In the genomic region with DNA sequence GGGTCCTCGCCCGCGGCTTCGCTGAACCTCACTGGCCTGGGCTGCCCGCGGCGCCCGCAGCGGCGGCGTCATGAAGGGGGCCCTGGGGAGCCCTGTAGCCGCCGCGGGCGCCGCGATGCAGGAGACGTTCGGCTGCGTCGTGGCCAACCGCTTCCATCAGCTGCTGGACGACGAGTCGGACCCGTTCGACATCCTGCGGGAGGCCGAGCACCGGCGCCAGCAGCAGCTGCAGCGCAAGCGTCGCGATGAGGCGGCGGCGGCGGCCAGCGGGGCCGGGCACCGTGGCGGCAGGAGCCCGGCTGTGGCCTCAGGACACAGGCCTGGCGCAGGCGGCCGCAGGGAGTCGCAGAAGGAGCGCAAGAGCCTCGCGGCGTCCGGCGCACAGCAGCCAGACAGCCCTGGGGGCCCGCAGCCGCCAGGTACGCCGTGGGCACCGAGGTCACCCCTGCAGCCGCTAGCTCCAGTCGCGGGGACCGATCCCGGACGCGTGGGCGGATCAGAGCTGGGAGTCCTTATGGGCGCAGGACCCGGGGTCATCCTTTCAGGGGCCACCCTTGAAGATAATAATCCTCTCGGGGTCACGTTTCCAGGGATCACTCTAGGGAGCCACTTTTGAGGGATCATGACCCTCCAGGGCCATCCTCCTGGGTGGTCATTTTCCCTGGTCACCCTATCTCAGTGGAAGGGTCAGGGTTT, we compare ENCODE assay signal across 8 mouse cellular contexts. TPM values are rescaled to one million over a fixed set of nuclear protein-coding genes. Genes with fewer than 3 reads are reported as not detected.
DNase-seq lines count a peak whose midpoint lies in the region; ATAC-seq and TF ChIP-seq lines count a peak whose summit lies in the region.

No protein-coding gene starts in this region.

- peak overlapping the region; percentile 88 for H3K27ac ChIP-seq in heart, embryonic 11.5 days (ENCODE audit: low read depth, low read length)
- H3K27ac ChIP-seq in CH12.LX (ENCODE audit: insufficient read depth, low read depth) = no peak overlapping the region
- H3K27ac ChIP-seq in embryonic facial prominence, embryonic 12.5 days = peak overlapping the region; percentile 72
- H3K27ac ChIP-seq in liver, embryonic 16.5 days (ENCODE audit: low read length) = peak overlapping the region; percentile 72
- peak overlapping the region; percentile 87; the same call in 1 of the 2 replicates for H3K27ac ChIP-seq in stomach, embryonic 14.5 days (ENCODE audit: low read length)

- intact Hi-C loops in heart, postnatal 25 days (cut with DNase I) = no loop called here

- no peaks in the 10 kb centered on the region for H3K27me3 ChIP-seq in heart, embryonic 11.5 days (ENCODE audit: control insufficient read depth, insufficient read depth, low read length)
- H3K27me3 ChIP-seq in CH12.LX (replicated peaks) = peaks cover 24% of the 10 kb centered on the region
- H3K27me3 ChIP-seq in embryonic facial prominence, embryonic 12.5 days = no peaks in the 10 kb centered on the region
- peaks cover 9% of the 10 kb centered on the region for H3K27me3 ChIP-seq in liver, embryonic 16.5 days (ENCODE audit: control insufficient read depth, insufficient read depth, low read depth, low read length)
- no peaks in the 10 kb centered on the region for H3K27me3 ChIP-seq in stomach, embryonic 14.5 days (ENCODE audit: control insufficient read depth, insufficient read depth, low read length)

- dilution Hi-C loops in CH12.LX (cut with MboI; ENCODE audit: extremely low pct_ligation_motif_present, extremely low pct_unique_long_range_greater_than_20kb, low sequenced_read_pairs) = no loop called here

- peak; percentile 40; the same call in 1 of the 2 replicates for TF ChIP-seq POLR2A in CH12.LX (IDR thresholded peaks at IDR 0.05; ENCODE audit: low read depth, low read length)

- 0 out of 2 replicates have a peak, but pooled peaks cover 2% of the 10 kb centered on the region for H3K36me3 ChIP-seq in heart, embryonic 11.5 days (ENCODE audit: control insufficient read depth, insufficient read depth, low read length)
- no peaks in the 10 kb centered on the region for H3K36me3 ChIP-seq in CH12.LX (replicated peaks in 1 of 2; ENCODE audit: control insufficient read depth in 1 of 2, insufficient read depth in 1 of 2, low read length in 1 of 2)
- H3K36me3 ChIP-seq in embryonic facial prominence, embryonic 12.5 days = peaks cover 5% of the 10 kb centered on the region; the same call in 1 of the 2 replicates
- no peaks in the 10 kb centered on the region for H3K36me3 ChIP-seq in liver, embryonic 16.5 days (ENCODE audit: control insufficient read depth, insufficient read depth)
- no peaks in the 10 kb centered on the region for H3K36me3 ChIP-seq in stomach, embryonic 14.5 days (ENCODE audit: control insufficient read depth, insufficient read depth, low read length)

- TF ChIP-seq RAD21 in CH12.LX (IDR thresholded peaks at IDR 0.05; ENCODE audit: low read depth, low read length) = no peak

- TF ChIP-seq EP300 in CH12.LX (IDR thresholded peaks at IDR 0.05; ENCODE audit: low read length) = no peak

- no peak for TF ChIP-seq CTCF in CH12.LX (conservative IDR thresholded peaks at IDR 0.05 in 1 of 2, IDR thresholded peaks at IDR 0.05 in 1 of 2; ENCODE audit: low read depth in 2 of 2, low read length in 2 of 2)

- H3K9me3 ChIP-seq in heart, embryonic 11.5 days (replicated peaks; ENCODE audit: control insufficient read depth, low read length) = peaks cover 2% of the 10 kb centered on the region; the same call in 1 of the 2 replicates
- H3K9me3 ChIP-seq in CH12.LX (replicated peaks; ENCODE audit: low read length) = no peaks in the 10 kb centered on the region
- peaks cover 6% of the 10 kb centered on the region for H3K9me3 ChIP-seq in embryonic facial prominence, embryonic 12.5 days
- no peaks in the 10 kb centered on the region for H3K9me3 ChIP-seq in liver, embryonic 16.5 days (replicated peaks; ENCODE audit: control insufficient read depth, low read length)
- H3K9me3 ChIP-seq in stomach, embryonic 14.5 days (ENCODE audit: control insufficient read depth, low read depth, low read length) = peaks cover 5% of the 10 kb centered on the region; the same call in 1 of the 2 replicates

- H3K9ac ChIP-seq in heart, embryonic 11.5 days (ENCODE audit: low read depth, low read length) = peak overlapping the region; percentile 80
- peak overlapping the region; percentile 69 for H3K9ac ChIP-seq in CH12.LX (ENCODE audit: insufficient read depth, low read depth)
- peak overlapping the region; percentile 86 for H3K9ac ChIP-seq in embryonic facial prominence, embryonic 12.5 days
- peak overlapping the region; percentile 79 for H3K9ac ChIP-seq in liver, embryonic 16.5 days (ENCODE audit: low read depth, low read length)
- peak overlapping the region; percentile 68 for H3K9ac ChIP-seq in stomach, embryonic 14.5 days (replicated peaks; ENCODE audit: low read depth, low read length)

- peaks cover 5% of the 10 kb centered on the region; the same call in 1 of the 2 replicates for H3K4me1 ChIP-seq in heart, embryonic 11.5 days (ENCODE audit: control insufficient read depth, insufficient read depth, low read length)
- H3K4me1 ChIP-seq in CH12.LX (ENCODE audit: control insufficient read depth in 1 of 2, insufficient read depth in 2 of 2) = peaks cover 0 to 14% of the 10 kb centered on the region in 2 experiments; a peak in 2 of 4 replicates
- H3K4me1 ChIP-seq in embryonic facial prominence, embryonic 12.5 days = peaks cover 7% of the 10 kb centered on the region
- H3K4me1 ChIP-seq in liver, embryonic 16.5 days (ENCODE audit: control insufficient read depth, low read depth, low read length) = peaks cover 13% of the 10 kb centered on the region
- peaks cover 4% of the 10 kb centered on the region; the same call in 1 of the 2 replicates for H3K4me1 ChIP-seq in stomach, embryonic 14.5 days (ENCODE audit: control insufficient read depth, insufficient read depth, low read length)

- peak overlapping the region; percentile 71 for H3K4me3 ChIP-seq in heart, embryonic 11.5 days (ENCODE audit: low read depth, low read length)
- H3K4me3 ChIP-seq in CH12.LX (replicated peaks in 1 of 3; ENCODE audit: low read depth in 2 of 3, low read length in 2 of 3, poor library complexity in 1 of 3) = peak overlapping the region; percentile 45 to 83 (median 71)
- H3K4me3 ChIP-seq in embryonic facial prominence, embryonic 12.5 days = peak overlapping the region; percentile 76
- H3K4me3 ChIP-seq in liver, embryonic 16.5 days (ENCODE audit: low read depth, low read length) = peak overlapping the region; percentile 69
- H3K4me3 ChIP-seq in stomach, embryonic 14.5 days (ENCODE audit: low read depth, low read length) = peak overlapping the region; percentile 85

- in situ Hi-C loops in CH12.LX (cut with MboI; ENCODE audit: low pct_ligation_motif_present, low pct_unique_long_range_greater_than_20kb, low sequenced_read_pairs) = no loop called here

- peak; percentile 72 for ATAC-seq in heart, embryonic 11.5 days (replicated peaks; ENCODE audit: insufficient number of reproducible peaks, low FRiP score, low TSS enrichment)
- ATAC-seq in embryonic facial prominence, embryonic 12.5 days (ENCODE audit: insufficient number of reproducible peaks, insufficient read depth, low FRiP score, low TSS enrichment) = peak; percentile 42; the same call in 1 of the 2 replicates
- ATAC-seq in liver, embryonic 16.5 days (ENCODE audit: low read depth) = peak; percentile 53
- ATAC-seq in stomach, embryonic 14.5 days (ENCODE audit: insufficient number of reproducible peaks, insufficient read depth, low FRiP score, low read depth) = peak; percentile 30

- under 1% methylated on average over 70 of the region's 71 CpGs for WGBS in heart, embryonic 11.5 days (ENCODE audit: insufficient replicate concordance)
- under 1% methylated on average over 71 of the region's 71 CpGs for WGBS in embryonic facial prominence, embryonic 12.5 days
- WGBS in liver, embryonic 16.5 days (ENCODE audit: insufficient replicate concordance) = under 1% methylated on average over 69 of the region's 71 CpGs
- under 1% methylated on average over 68 of the region's 71 CpGs for WGBS in stomach, embryonic 14.5 days

- H3K4me2 ChIP-seq in heart, embryonic 11.5 days = peak overlapping the region; percentile 90
- peak overlapping the region; percentile 50 for H3K4me2 ChIP-seq in CH12.LX (ENCODE audit: insufficient read depth, low read depth, poor library complexity, severe bottlenecking)
- H3K4me2 ChIP-seq in embryonic facial prominence, embryonic 12.5 days (replicated peaks) = peak overlapping the region; percentile 97
- H3K4me2 ChIP-seq in liver, embryonic 16.5 days (ENCODE audit: low read depth, low read length) = peak overlapping the region; percentile 99
- peak overlapping the region; percentile 99 for H3K4me2 ChIP-seq in stomach, embryonic 14.5 days (replicated peaks; ENCODE audit: low read depth, low read length)

- H3K79me2 ChIP-seq in CH12.LX (replicated peaks; ENCODE audit: control insufficient read depth, extremely low read depth, insufficient read depth, poor library complexity, severe bottlenecking) = no peaks in the 10 kb centered on the region

- DNase-seq in heart, adult 8-10 months (ENCODE audit: low spot score) = no peak
- no peak for DNase-seq in CH12.LX (ENCODE audit: extremely low read depth)
- DNase-seq in heart, postnatal 25 days (ENCODE audit: low spot score) = peak; percentile 12
- no peak for DNase-seq in urinary bladder, postnatal 36 days (ENCODE audit: low spot score in 2 of 2)

RNA-seq across cellular contexts. Expression of a gene that starts 0.4 kb away (rescaled TPM):
- 42.2 and 50.2 TPM in 2 replicates for polyA plus RNA-seq in heart, embryonic 11.5 days (2014; fragmentation: Nextera tagmentation; extraction: Ambion mirVana)
- total RNA-seq in heart, adult 8-10 months (2022) = 10 to 100 TPM; 48.4 to 58.8 (median 54.9) TPM
- 1.8 and 3.3 TPM in 2 replicates for total RNA-seq in CH12.LX (2012; rRNA removed)
- 2.6 and 3.5 TPM in 2 replicates for total RNA-seq in CH12.LX (2014; rRNA removed)
- 3.3 and 4.2 TPM in 2 replicates for polyA plus RNA-seq in CH12.LX (2012; ENCODE audit: insufficient read length, low read depth)
- polyA plus RNA-seq in embryonic facial prominence, embryonic 12.5 days (2016; fragmentation: Nextera tagmentation; extraction: Ambion mirVana) = 37.1 and 37.2 TPM in 2 replicates
- total RNA-seq in heart, postnatal 25 days (2021) = 10 to 100 TPM; 52.6 to 52.7 TPM
- polyA plus RNA-seq in liver, embryonic 16.5 days (2015; fragmentation: Nextera tagmentation; extraction: Ambion mirVana) = 8.4 and 10.3 TPM in 2 replicates
- 26.1 and 27.1 TPM in 2 replicates for polyA plus RNA-seq in stomach, embryonic 14.5 days (2014; fragmentation: Nextera tagmentation; extraction: Ambion mirVana)

RNA-seq across cellular contexts. Expression of a gene that starts 9.1 kb away (rescaled TPM):
- polyA plus RNA-seq in heart, embryonic 11.5 days (2014; fragmentation: Nextera tagmentation; extraction: Ambion mirVana) = 23.7 and 25.4 TPM in 2 replicates
- 10 to 100 TPM; 22.3 to 23.6 (median 22.8) TPM for total RNA-seq in heart, adult 8-10 months (2022)
- total RNA-seq in CH12.LX (2012; rRNA removed) (12.6 and 17.0 TPM in 2 replicates), CH12.LX (2014; rRNA removed) (33.7 and 39.2 TPM in 2 replicates)
- 17.3 and 23.8 TPM in 2 replicates for polyA plus RNA-seq in CH12.LX (2012; ENCODE audit: insufficient read length, low read depth)
- 18.7 and 19.1 TPM in 2 replicates for polyA plus RNA-seq in embryonic facial prominence, embryonic 12.5 days (2016; fragmentation: Nextera tagmentation; extraction: Ambion mirVana)
- total RNA-seq in heart, postnatal 25 days (2021) = 10 to 100 TPM; 21.5 to 22.6 TPM
- 18.1 and 18.6 TPM in 2 replicates for polyA plus RNA-seq in liver, embryonic 16.5 days (2015; fragmentation: Nextera tagmentation; extraction: Ambion mirVana)
- polyA plus RNA-seq in stomach, embryonic 14.5 days (2014; fragmentation: Nextera tagmentation; extraction: Ambion mirVana) = 22.1 and 26.1 TPM in 2 replicates

RNA-seq across cellular contexts. Expression of a gene that starts 32.9 kb away (rescaled TPM):
- polyA plus RNA-seq in heart, embryonic 11.5 days (2014; fragmentation: Nextera tagmentation; extraction: Ambion mirVana) = 7.4 and 8.2 TPM in 2 replicates
- total RNA-seq in heart, adult 8-10 months (2022) = 1 to 10 TPM; 1.2 to 1.8 (median 1.5) TPM
- total RNA-seq in CH12.LX (2012; rRNA removed) = 9.2 and 10.3 TPM in 2 replicates
- 15.4 and 19.4 TPM in 2 replicates for total RNA-seq in CH12.LX (2014; rRNA removed)
- 16.9 and 17.2 TPM in 2 replicates for polyA plus RNA-seq in CH12.LX (2012; ENCODE audit: insufficient read length, low read depth)
- 5.4 and 6.0 TPM in 2 replicates for polyA plus RNA-seq in embryonic facial prominence, embryonic 12.5 days (2016; fragmentation: Nextera tagmentation; extraction: Ambion mirVana)
- total RNA-seq in heart, postnatal 25 days (2021) = 1 to 10 TPM; 1.5 to 1.6 TPM
- polyA plus RNA-seq in liver, embryonic 16.5 days (2015; fragmentation: Nextera tagmentation; extraction: Ambion mirVana) = 8.7 and 9.0 TPM in 2 replicates
- polyA plus RNA-seq in stomach, embryonic 14.5 days (2014; fragmentation: Nextera tagmentation; extraction: Ambion mirVana) = 5.1 and 6.4 TPM in 2 replicates
